Mouse (Mus musculus): Measurements from ENCODE around the gene Atox1. TPM values are rescaled to one million over a fixed set of nuclear protein-coding genes. Genes with fewer than 3 reads are reported as not detected.

Gene Atox1
- total RNA-seq (2023): 10 to 100 TPM; 49.3 to 51.4 TPM

GRCm38 (mm10) chr11:55461019-55461645 lies at the start of gene Atox1:
Gene Atox1, minus strand, starts transcription at chr11:55461239.

GRCm38 (mm10) chr11:55469048-55469843 lies 8.2 kb upstream of the Atox1 start, which contains the start of gene G3bp1:
Gene G3bp1, plus strand, starts transcription at chr11:55469685.

GRCm38 (mm10) chr11:55422978-55423377 lies 38.1 kb downstream of the Atox1 start, which contains the start of gene Sparc:
Gene Sparc, minus strand, starts transcription at chr11:55423183.

Other genes starting within 250 kb of the Atox1 start
- under 1 TPM; 0.03 to 0.06 TPM for gene Fat2, start 124.7 kb downstream of the Atox1 start, total RNA-seq (2023)
- not detected for gene Sparc, start 38.1 kb downstream of the Atox1 start, total RNA-seq (2023)
- 10 to 100 TPM; 75.9 to 77.3 TPM for gene G3bp1, start 8.4 kb upstream of the Atox1 start, total RNA-seq (2023)
- gene Glra1, start 147.0 kb upstream of the Atox1 start, total RNA-seq (2023): not detected